Mouse (Mus musculus) MEL (cell line): Measurements from ENCODE around the gene Tcf23.

Experiments used
- BHLHE40 ChIP-seq: IDR thresholded peaks from 2 replicates; pipeline ENCODE4 v1.6.1; 2012; ENCODE audit warnings: low read depth, mild to moderate bottlenecking, inconsistent platforms, low read length, improper control_type of control experiment, borderline replicate concordance
- CTCF ChIP-seq, 3 experiments: IDR thresholded peaks in 2 of 3; conservative IDR thresholded peaks in 1 of 3; 2 replicates each; pipeline ENCODE4 v1.5.1; 2011 to 2012; ENCODE audit warnings: low read length in 3 of 3, low read depth in 2 of 3, mild to moderate bottlenecking in 2 of 3, improper control_type of control experiment in 1 of 3, inconsistent platforms in 1 of 3, mixed read lengths in 1 of 3, moderate library complexity in 1 of 3; ENCODE audit not compliant: control insufficient read depth in 1 of 3, insufficient read depth in 1 of 3, poor library complexity in 1 of 3, severe bottlenecking in 1 of 3
- NELFE ChIP-seq: IDR thresholded peaks from 2 replicates; pipeline ENCODE4 v1.6.1; 2011; ENCODE audit warnings: low read depth, low read length, improper control_type of control experiment

GRCm38 (mm10) chr5:30919831-30920614, 48.4 kb upstream of the Tcf23 start:
- TF ChIP-seq CTCF (IDR thresholded peaks at IDR 0.05 in 2 of 3, conservative IDR thresholded peaks at IDR 0.05 in 1 of 3; ENCODE audit: control insufficient read depth in 1 of 3, insufficient read depth in 1 of 3, low read depth in 2 of 3, low read length in 3 of 3, poor library complexity in 1 of 3, severe bottlenecking in 1 of 3): no peak
- TF ChIP-seq NELFE: no peak
- no peak for TF ChIP-seq BHLHE40
